Mouse (Mus musculus) myocyte (in vitro differentiated cells): ENCODE data around the gene Nf1.

Source experiments
- CEBPB ChIP-seq: IDR thresholded peaks from 2 replicates; pipeline ENCODE4 v1.6.1; 2011; ENCODE audit warnings: mild to moderate bottlenecking, moderate library complexity; ENCODE audit not compliant: poor library complexity, insufficient read depth, severe bottlenecking
- E2F4 ChIP-seq: IDR thresholded peaks from one replicate; pipeline ENCODE4 v1.6.1; 2011; ENCODE audit warnings: mild to moderate bottlenecking, control low read depth, moderate library complexity; ENCODE audit not compliant: insufficient read depth
- MAX ChIP-seq: IDR thresholded peaks from one replicate; pipeline ENCODE4 v1.6.1; 2011; ENCODE audit warnings: low read depth, mild to moderate bottlenecking, control low read depth
- MYOD1 ChIP-seq, 3 experiments: IDR thresholded peaks; one replicate each; pipeline ENCODE4 v1.6.1; 2011; ENCODE audit warnings: control low read depth in 2 of 3, low read depth in 2 of 3, mild to moderate bottlenecking in 2 of 3, moderate library complexity in 1 of 3; ENCODE audit not compliant: insufficient read length in 2 of 3, control insufficient read depth in 1 of 3
- MYOG ChIP-seq, 3 experiments: IDR thresholded peaks; one replicate each; pipeline ENCODE4 v1.6.1; 2011; ENCODE audit warnings: control low read depth in 2 of 3, low read depth in 2 of 3, mild to moderate bottlenecking in 2 of 3; ENCODE audit not compliant: insufficient read length in 2 of 3, control insufficient read depth in 1 of 3, insufficient read depth in 1 of 3
- POLR2A ChIP-seq: IDR thresholded peaks from one replicate; pipeline ENCODE4 v1.6.1; 2011; ENCODE audit warnings: low read depth, mild to moderate bottlenecking, control low read depth, moderate library complexity; ENCODE audit not compliant: insufficient read length
- POLR2AphosphoS2 ChIP-seq: IDR thresholded peaks from one replicate; pipeline ENCODE4 v1.6.1; 2011; ENCODE audit warnings: low read depth, control low read depth; ENCODE audit not compliant: insufficient read length
- REST ChIP-seq: IDR thresholded peaks from one replicate; pipeline ENCODE4 v1.6.1; 2011; ENCODE audit warnings: mild to moderate bottlenecking, control low read depth, moderate library complexity; ENCODE audit not compliant: insufficient read depth, insufficient read length
- SRF ChIP-seq: IDR thresholded peaks from one replicate; pipeline ENCODE4 v1.6.1; 2011; ENCODE audit warnings: low read depth; ENCODE audit not compliant: control insufficient read depth, insufficient read length
- TCF12 ChIP-seq: IDR thresholded peaks from one replicate; pipeline ENCODE4 v1.6.1; 2011; ENCODE audit warnings: mild to moderate bottlenecking, control low read depth; ENCODE audit not compliant: poor library complexity, insufficient read depth, severe bottlenecking
- USF1 ChIP-seq: IDR thresholded peaks from one replicate; pipeline ENCODE4 v1.6.1; 2011; ENCODE audit warnings: low read depth, mild to moderate bottlenecking, control low read depth, moderate library complexity

DNA sequence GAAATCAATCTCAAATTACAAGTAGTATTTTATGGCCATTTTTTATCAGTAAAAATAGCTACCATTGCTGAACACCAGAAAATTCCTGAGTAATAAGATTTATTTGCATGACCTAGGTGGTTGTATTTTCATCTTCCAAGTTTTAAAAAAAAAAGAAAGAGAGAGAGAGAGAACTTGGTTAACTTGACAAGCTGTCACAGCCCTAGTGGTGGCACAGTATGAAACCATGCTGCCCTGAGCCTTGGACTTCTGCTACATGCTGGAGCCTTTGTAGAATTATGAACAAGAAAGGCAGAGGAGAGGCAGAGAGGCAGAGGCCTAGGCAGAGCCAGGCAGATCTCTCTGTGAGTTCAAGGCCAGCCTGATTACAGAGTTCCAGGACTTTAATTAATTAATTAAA lies 182.4 kb downstream of the Nf1 start:
- TF ChIP-seq CEBPB, result no peak
- TF ChIP-seq POLR2A, result no peak
- no peak for TF ChIP-seq POLR2AphosphoS2
- no peak for TF ChIP-seq MYOD1 (IDR thresholded peaks at IDR 0.05; ENCODE audit: control insufficient read depth in 1 of 3, insufficient read length in 2 of 3, low read depth in 2 of 3)
- no peak for TF ChIP-seq TCF12
- no peak for TF ChIP-seq MYOG (IDR thresholded peaks at IDR 0.05; ENCODE audit: control insufficient read depth in 1 of 3, insufficient read depth in 1 of 3, insufficient read length in 2 of 3, low read depth in 2 of 3)
- TF ChIP-seq E2F4, result no peak
- no peak for TF ChIP-seq SRF
- TF ChIP-seq MAX, result no peak
- no peak for TF ChIP-seq USF1
- no peak for TF ChIP-seq REST
